Mouse (Mus musculus): ENCODE data around the gene Vps13c.

Gene Vps13c

GRCm38 (mm10) chr9:68016255-68016954 lies 176.2 kb downstream of the Vps13c start:
- peak; percentile 80 for DNase-seq (ENCODE audit: low read depth, low spot score)

- DNase-seq (ENCODE audit: low read depth, low spot score), result no peak
These were observed 180.7 kb downstream of the Vps13c start for GRCm38 (mm10) chr9:68020776-68021365.

GRCm38 (mm10) chr9:68022311-68023043 lies 182.3 kb downstream of the Vps13c start:
- no peak for DNase-seq (ENCODE audit: low read depth, low spot score)

- peak; percentile 63 for DNase-seq (ENCODE audit: low read depth, low spot score)
These were observed 188.4 kb downstream of the Vps13c start for GRCm38 (mm10) chr9:68028631-68029030.

- DNase-seq (ENCODE audit: low read depth, low spot score), result peak; percentile 31
These were observed 193.6 kb downstream of the Vps13c start for GRCm38 (mm10) chr9:68033771-68034170.
